Mouse (Mus musculus) erythroblast, embryonic 14.5 days (primary cell): ENCODE data around the gene Tmcc1.

ENCODE experiments used
- GATA1 ChIP-seq: IDR thresholded peaks from 2 replicates; pipeline ENCODE4 v1.6.1; 2012; ENCODE audit warnings: low read length, inconsistent platforms, mixed read lengths
- TAL1 ChIP-seq: IDR thresholded peaks from 3 replicates; pipeline ENCODE4 v1.6.1; 2012; ENCODE audit warnings: low read length, inconsistent platforms, mixed read lengths

GRCm38 (mm10) chr6:116189417-116189816 lies 3.9 kb downstream of the Tmcc1 start:
- TF ChIP-seq GATA1 (no peak), TAL1 (no peak)
